9 mouse cellular contexts compared by ENCODE assay signal in genomic region chr5:113225686-113226435, GRCm38 (mm10). TPM values are rescaled to one million over a fixed set of nuclear protein-coding genes. Genes with fewer than 3 reads are reported as not detected.
DNase-seq lines count a peak whose midpoint lies in the region; ATAC-seq lines count a peak whose summit lies in the region.
"Had no signal": no experiment of that assay in that cellular context is flagged by ENCODE, and none has a peak within 500 bp of the region (broad histone marks: within the 10 kb centered on the region; RNA-seq: fewer than 3 reads in every experiment).

No protein-coding gene starts in this region.

- no peaks in the 10 kb centered on the region for H3K27me3 ChIP-seq in kidney, embryonic 16.5 days (ENCODE audit: insufficient read depth, low read length)
- H3K27me3 ChIP-seq in embryonic facial prominence, embryonic 15.5 days: peaks cover 2% of the 10 kb centered on the region
- peaks cover under 1% of the 10 kb centered on the region for H3K27me3 ChIP-seq in limb, embryonic 12.5 days
- no peaks in the 10 kb centered on the region for H3K27me3 ChIP-seq in neural tube, embryonic 15.5 days (replicated peaks)

- H3K9ac ChIP-seq in kidney, embryonic 16.5 days (replicated peaks; ENCODE audit: low read length): peak overlapping the region; percentile 47
- no peak overlapping the region for H3K9ac ChIP-seq in embryonic facial prominence, embryonic 15.5 days
- H3K9ac ChIP-seq in limb, embryonic 12.5 days (replicated peaks): peak overlapping the region; percentile 28; the same call in 1 of the 2 replicates
- H3K9ac ChIP-seq in neural tube, embryonic 15.5 days (replicated peaks): peak overlapping the region; percentile 23

- no peaks in the 10 kb centered on the region for H3K36me3 ChIP-seq in kidney, embryonic 16.5 days (ENCODE audit: insufficient read depth, low read length)
- H3K36me3 ChIP-seq in embryonic facial prominence, embryonic 15.5 days: no peaks in the 10 kb centered on the region
- H3K36me3 ChIP-seq in limb, embryonic 12.5 days: no peaks in the 10 kb centered on the region
- H3K36me3 ChIP-seq in neural tube, embryonic 15.5 days: no peaks in the 10 kb centered on the region

- no peak for DNase-seq in kidney, postnatal 14 days
- no peak for DNase-seq in frontal cortex, adult 2 months (ENCODE audit: extremely low spot score in 1 of 2, low spot score in 1 of 2)
- DNase-seq in left cerebral cortex, postnatal 10 days (ENCODE audit: extremely low spot score in 1 of 2, low spot score in 2 of 2): no peak

- intact Hi-C loops in left cerebral cortex, postnatal 10 days (cut with DNase I): loop anchor here (5.0 kb wide), 1 partner anchor 129 kb away; no protein-coding TSS in a partner anchor

- peak overlapping the region; percentile 77 for H3K27ac ChIP-seq in kidney, embryonic 16.5 days (ENCODE audit: low read length)
- H3K27ac ChIP-seq in embryonic facial prominence, embryonic 15.5 days (replicated peaks): peak overlapping the region; percentile 49
- no peak overlapping the region for H3K27ac ChIP-seq in limb, embryonic 12.5 days
- peak overlapping the region; percentile 64 for H3K27ac ChIP-seq in neural tube, embryonic 15.5 days (replicated peaks)

- peaks cover 17% of the 10 kb centered on the region for H3K4me1 ChIP-seq in kidney, embryonic 16.5 days (ENCODE audit: insufficient read depth, low read length)
- peaks cover 15% of the 10 kb centered on the region for H3K4me1 ChIP-seq in embryonic facial prominence, embryonic 15.5 days
- peaks cover 19% of the 10 kb centered on the region for H3K4me1 ChIP-seq in limb, embryonic 12.5 days (replicated peaks)
- H3K4me1 ChIP-seq in neural tube, embryonic 15.5 days: peaks cover 21% of the 10 kb centered on the region

- H3K4me2 ChIP-seq in kidney, embryonic 16.5 days (replicated peaks; ENCODE audit: low read depth, low read length): peak overlapping the region; percentile 57
- peak overlapping the region; percentile 49 for H3K4me2 ChIP-seq in embryonic facial prominence, embryonic 15.5 days (replicated peaks)
- peak overlapping the region; percentile 51 for H3K4me2 ChIP-seq in limb, embryonic 12.5 days
- peak overlapping the region; percentile 57 for H3K4me2 ChIP-seq in neural tube, embryonic 15.5 days

- H3K4me3 ChIP-seq in kidney, embryonic 16.5 days (ENCODE audit: low read length): peak overlapping the region; percentile 28
- peak overlapping the region; percentile 30 for H3K4me3 ChIP-seq in embryonic facial prominence, embryonic 15.5 days (replicated peaks)
- H3K4me3 ChIP-seq in limb, embryonic 12.5 days (replicated peaks): peak overlapping the region; percentile 29
- peak overlapping the region; percentile 27 for H3K4me3 ChIP-seq in neural tube, embryonic 15.5 days (replicated peaks)

- H3K9me3 ChIP-seq in kidney, embryonic 16.5 days (ENCODE audit: low read length): no peaks in the 10 kb centered on the region; the same call in 1 of the 2 replicates
- no peaks in the 10 kb centered on the region for H3K9me3 ChIP-seq in embryonic facial prominence, embryonic 15.5 days (replicated peaks)
- H3K9me3 ChIP-seq in limb, embryonic 12.5 days: no peaks in the 10 kb centered on the region
- H3K9me3 ChIP-seq in neural tube, embryonic 15.5 days (replicated peaks): no peaks in the 10 kb centered on the region

- ATAC-seq in kidney, embryonic 16.5 days (ENCODE audit: low FRiP score, low TSS enrichment): no peak
- ATAC-seq in embryonic facial prominence, embryonic 15.5 days (ENCODE audit: insufficient number of reproducible peaks, low FRiP score, low TSS enrichment, low read depth): no peak
- no peak for ATAC-seq in limb, embryonic 12.5 days (ENCODE audit: insufficient number of reproducible peaks, insufficient read depth, low FRiP score, low TSS enrichment, low read depth)
- ATAC-seq in neural tube, embryonic 15.5 days (ENCODE audit: low FRiP score): peak; percentile 19; the same call in 1 of the 2 replicates
- ATAC-seq in granulocyte monocyte progenitor cell, adult 5-6 weeks (replicated peaks; ENCODE audit: poor library complexity, severe bottlenecking): no peak

- 12% methylated on average over 25 of the region's 25 CpGs for WGBS in kidney, embryonic 16.5 days
- 10% methylated on average over 25 of the region's 25 CpGs for WGBS in embryonic facial prominence, embryonic 15.5 days
- 21% methylated on average over 25 of the region's 25 CpGs for WGBS in limb, embryonic 12.5 days
- WGBS in neural tube, embryonic 15.5 days: 13% methylated on average over 25 of the region's 25 CpGs

RNA-seq across cellular contexts. Expression of gene Tmem211, which starts 0.8 kb away (rescaled TPM):
- polyA plus RNA-seq in kidney, embryonic 16.5 days (2015; fragmentation: Nextera tagmentation; extraction: Ambion mirVana): 0.09 TPM in 1 of 2 replicates, not detected in the other
- polyA plus RNA-seq in embryonic facial prominence, embryonic 15.5 days (2015; fragmentation: Nextera tagmentation; extraction: Ambion mirVana): 0.79 and 1.3 TPM in 2 replicates
- polyA plus RNA-seq in limb, embryonic 12.5 days (2016; fragmentation: Nextera tagmentation; extraction: Ambion mirVana): not detected in 2 replicates
- not detected in 2 replicates for polyA plus RNA-seq in neural tube, embryonic 15.5 days (2015; fragmentation: Nextera tagmentation; extraction: Ambion mirVana)
- 0.04 TPM in 1 of 2 replicates, not detected in the other for polyA plus RNA-seq in frontal cortex, adult 2 months (2012; rRNA removed)
- total RNA-seq in granulocyte monocyte progenitor cell, adult 5-6 weeks (2014; fragmentation: Nextera tagmentation): not detected in 2 replicates
- total RNA-seq in granulocyte monocyte progenitor cell, adult 5-6 weeks (2017): not detected in 2 replicates
- total RNA-seq in left cerebral cortex, postnatal 10 days (2021): not detected
- polyA plus RNA-seq: testis, adult 2 months had no signal

RNA-seq across cellular contexts. Expression of gene 2900026A02Rik, which starts 4.8 kb away (rescaled TPM):
- 7.2 and 7.9 TPM in 2 replicates for polyA plus RNA-seq in kidney, embryonic 16.5 days (2015; fragmentation: Nextera tagmentation; extraction: Ambion mirVana)
- 14.2 and 16.4 TPM in 2 replicates for polyA plus RNA-seq in embryonic facial prominence, embryonic 15.5 days (2015; fragmentation: Nextera tagmentation; extraction: Ambion mirVana)
- polyA plus RNA-seq in limb, embryonic 12.5 days (2016; fragmentation: Nextera tagmentation; extraction: Ambion mirVana): 3.2 and 4.9 TPM in 2 replicates
- 3.0 and 5.5 TPM in 2 replicates for polyA plus RNA-seq in neural tube, embryonic 15.5 days (2015; fragmentation: Nextera tagmentation; extraction: Ambion mirVana)
- 17.8 and 18.7 TPM in 2 replicates for polyA plus RNA-seq in frontal cortex, adult 2 months (2012; rRNA removed)
- 3.0 and 4.1 TPM in 2 replicates for total RNA-seq in granulocyte monocyte progenitor cell, adult 5-6 weeks (2014; fragmentation: Nextera tagmentation)
- total RNA-seq in granulocyte monocyte progenitor cell, adult 5-6 weeks (2017): 0.47 and 0.88 TPM in 2 replicates
- total RNA-seq in left cerebral cortex, postnatal 10 days (2021): 10 to 100 TPM; 63.4 to 65.6 TPM
